Mouse (Mus musculus) cerebellum, adult 8-10 months (tissue): ENCODE measurements around the gene Lsp1.
A peak's percentile ranks its signal among the peaks of the same experiment; 100 is the strongest.

Experiments
- DNase-seq: peaks from one replicate; pipeline ENCODE4 v3.0.0; 2022

Gene Lsp1

GRCm38 (mm10) chr7:142542771-142543303 is 82.2 kb downstream of the Lsp1 start:
- peak; percentile 0 for DNase-seq
